Mouse (Mus musculus) neutrophil, adult 5-6 weeks (primary cell): Measurements from ENCODE around the gene Srarp. TPM values are rescaled to one million over a fixed set of nuclear protein-coding genes. Genes with fewer than 3 reads are reported as not detected.

Source experiments
- ATAC-seq: fragments of 151-379, 151-347 bp; 2 replicates; pipeline ENCODE4 v1.8.0; 2017; ENCODE audit warnings: mild to moderate bottlenecking, moderate TSS enrichment; ENCODE audit not compliant: insufficient number of reproducible peaks, poor library complexity, low FRiP score, severe bottlenecking; ENCODE audit errors: extremely low read depth
- total RNA-seq: library from RNA; stranded (forward); fragments of 200-1000 nt; gene quantifications from 2 replicates; pipeline ENCODE4 v1.2.3, GENCODE M21; 2017

The Srarp gene
- total RNA-seq, 1 experiment from 2014 or later, result not detected

- ATAC-seq, result no peak
These were observed 23.9 kb upstream of the Srarp start for GRCm38 (mm10) chr4:141459766-141460165.

- no peak for ATAC-seq
These were observed 23.0 kb upstream of the Srarp start for GRCm38 (mm10) chr4:141458888-141459287.

- no peak for ATAC-seq
These were observed 22.3 kb upstream of the Srarp start for GRCm38 (mm10) chr4:141458236-141458635.

GRCm38 (mm10) chr4:141456193-141456938 lies 20.5 kb upstream of the Srarp start:
- ATAC-seq, result no peak

- ATAC-seq, result no peak
These were observed 19.6 kb upstream of the Srarp start for GRCm38 (mm10) chr4:141455526-141455925.

- peak; percentile 47; the same call in 1 of the 2 replicates for ATAC-seq
These were observed 18.9 kb upstream of the Srarp start for GRCm38 (mm10) chr4:141454581-141455350.

GRCm38 (mm10) chr4:141451916-141452450 lies 16.1 kb upstream of the Srarp start:
- ATAC-seq, result no peak

- ATAC-seq, result no peak
These were observed 15.3 kb upstream of the Srarp start for GRCm38 (mm10) chr4:141451251-141451650.

GRCm38 (mm10) chr4:141446211-141446610 lies 10.3 kb upstream of the Srarp start:
- ATAC-seq, result no peak

- no peak for ATAC-seq
These were observed 9.4 kb upstream of the Srarp start for GRCm38 (mm10) chr4:141445328-141445720.

- ATAC-seq, result peak; percentile 94
These were observed 8.8 kb upstream of the Srarp start, which contains the start of gene Zbtb17 for GRCm38 (mm10) chr4:141444451-141445327. Gene Zbtb17 (plus strand): TSS chr4:141444654.

GRCm38 (mm10) chr4:141443641-141444429 lies 7.9 kb upstream of the Srarp start:
- ATAC-seq, result no peak

GRCm38 (mm10) chr4:141440877-141441276 lies 5.0 kb upstream of the Srarp start:
- ATAC-seq, result no peak

GRCm38 (mm10) chr4:141439083-141439803 lies 3.3 kb upstream of the Srarp start:
- ATAC-seq, result no peak

GRCm38 (mm10) chr4:141433191-141433590 lies 2.7 kb downstream of the Srarp start:
- ATAC-seq, result no peak

- ATAC-seq, result no peak
These were observed 3.2 kb downstream of the Srarp start for GRCm38 (mm10) chr4:141432666-141433065.

GRCm38 (mm10) chr4:141430997-141431396 lies 4.9 kb downstream of the Srarp start:
- ATAC-seq, result peak; percentile 71

GRCm38 (mm10) chr4:141429847-141430246 lies 6.1 kb downstream of the Srarp start:
- ATAC-seq, result no peak
